Mouse (Mus musculus): ENCODE results near the gene Zbtb22.

Gene Zbtb22

DNA sequence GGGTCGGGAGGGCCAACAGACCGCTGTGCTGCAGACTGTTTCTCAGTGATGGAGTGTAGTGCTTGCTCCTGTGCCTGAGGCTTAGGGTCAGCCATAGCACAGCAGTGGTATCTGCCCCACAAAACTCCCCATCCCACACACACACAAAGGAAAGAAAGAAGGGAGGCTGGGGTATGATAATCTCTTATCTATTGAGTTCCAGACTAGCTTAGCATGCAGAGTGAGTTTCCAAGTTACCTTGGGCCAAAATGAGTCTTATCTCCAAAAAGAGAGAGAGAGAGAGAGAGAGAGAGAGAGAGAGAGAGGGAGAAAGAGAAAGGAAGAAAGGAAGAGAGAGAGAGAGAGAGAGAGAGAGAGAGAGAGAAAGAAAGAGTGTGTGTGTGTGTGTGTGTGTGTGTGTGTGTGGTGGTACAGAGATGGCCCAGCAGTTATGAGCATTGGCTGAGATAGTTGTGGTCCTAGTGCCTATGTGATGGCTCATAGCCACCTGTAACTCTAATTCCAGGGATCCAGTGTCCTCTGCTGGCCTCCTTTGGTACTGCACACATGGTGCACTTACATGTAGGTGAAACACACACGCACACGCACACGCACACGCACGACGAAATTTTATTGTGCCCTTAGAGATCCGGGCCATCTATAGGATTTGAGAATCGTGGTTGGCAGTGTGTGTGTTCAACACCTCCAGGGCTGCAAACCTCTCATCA is 9.0 kb downstream of the Zbtb22 start:
- peak; percentile 13 for DNase-seq (ENCODE audit: low spot score)

DNA sequence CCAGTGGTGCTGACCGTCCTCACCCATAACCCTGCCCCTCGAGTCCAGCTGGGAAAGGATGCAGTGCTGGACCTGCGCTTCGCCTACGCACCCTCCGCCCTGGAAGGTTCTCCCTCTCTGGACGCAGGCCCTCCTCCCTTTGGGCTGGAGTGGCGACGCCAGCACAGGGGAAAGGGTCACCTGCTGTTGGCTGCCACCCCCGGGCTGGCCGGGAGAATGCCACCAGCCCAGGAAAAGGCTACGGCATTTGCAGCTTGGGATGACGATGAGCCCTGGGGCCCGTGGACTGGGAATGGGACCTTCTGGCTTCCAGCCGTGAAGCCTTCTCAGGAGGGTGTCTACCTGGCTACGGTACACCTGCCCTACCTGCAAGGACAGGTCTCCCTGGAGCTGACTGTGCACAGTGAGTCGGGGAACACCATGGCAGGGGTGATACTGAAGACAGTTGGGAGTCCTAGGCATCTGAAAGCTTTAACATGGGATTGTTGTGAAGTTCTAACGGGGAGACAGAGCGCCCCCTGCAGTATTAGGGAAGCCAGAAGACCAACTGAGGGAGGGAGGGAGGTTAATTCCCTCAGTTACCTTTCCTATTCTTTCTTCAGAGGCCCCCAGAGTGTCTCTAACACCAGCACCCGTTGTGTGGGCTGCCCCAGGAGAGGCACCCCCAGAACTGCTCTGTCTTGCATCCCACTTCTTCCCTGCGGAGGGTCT is 9.9 kb downstream of the Zbtb22 start:
- DNase-seq (ENCODE audit: low spot score), result peak; percentile 8

DNA sequence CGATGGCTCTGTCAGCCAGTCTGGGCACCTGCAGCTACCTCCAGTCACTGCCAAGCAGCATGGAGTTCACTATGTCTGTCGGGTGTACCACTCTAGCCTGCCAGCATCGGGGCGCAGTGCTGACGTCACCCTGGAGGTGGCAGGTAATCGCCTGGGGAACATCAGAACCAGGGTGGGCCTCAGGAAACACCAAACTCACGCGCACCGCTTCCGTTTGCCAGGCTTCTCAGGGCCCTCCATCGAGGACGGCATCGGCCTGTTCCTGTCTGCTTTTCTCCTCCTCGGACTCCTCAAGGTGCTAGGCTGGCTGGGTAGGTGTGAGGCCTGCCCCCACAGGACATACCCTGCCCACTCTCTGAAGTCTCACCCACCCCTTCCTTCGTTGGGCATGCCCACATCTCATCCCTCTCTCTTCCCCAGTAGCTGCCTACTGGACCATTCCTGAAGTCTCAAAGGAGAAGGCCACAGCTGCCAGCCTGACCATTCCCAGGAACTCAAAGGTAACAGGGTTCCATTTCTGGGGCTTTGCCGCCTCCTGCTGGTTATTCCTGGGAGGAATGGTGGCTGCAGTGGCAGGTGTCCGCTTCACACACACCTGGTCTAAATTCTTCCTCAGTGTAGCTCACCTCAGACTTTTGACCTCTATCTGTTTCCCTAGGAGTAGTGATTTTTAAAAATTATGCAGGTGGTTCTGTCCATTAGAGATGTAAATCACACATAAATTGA is 10.7 kb downstream of the Zbtb22 start:
- DNase-seq (ENCODE audit: low spot score), result peak; percentile 29

DNA sequence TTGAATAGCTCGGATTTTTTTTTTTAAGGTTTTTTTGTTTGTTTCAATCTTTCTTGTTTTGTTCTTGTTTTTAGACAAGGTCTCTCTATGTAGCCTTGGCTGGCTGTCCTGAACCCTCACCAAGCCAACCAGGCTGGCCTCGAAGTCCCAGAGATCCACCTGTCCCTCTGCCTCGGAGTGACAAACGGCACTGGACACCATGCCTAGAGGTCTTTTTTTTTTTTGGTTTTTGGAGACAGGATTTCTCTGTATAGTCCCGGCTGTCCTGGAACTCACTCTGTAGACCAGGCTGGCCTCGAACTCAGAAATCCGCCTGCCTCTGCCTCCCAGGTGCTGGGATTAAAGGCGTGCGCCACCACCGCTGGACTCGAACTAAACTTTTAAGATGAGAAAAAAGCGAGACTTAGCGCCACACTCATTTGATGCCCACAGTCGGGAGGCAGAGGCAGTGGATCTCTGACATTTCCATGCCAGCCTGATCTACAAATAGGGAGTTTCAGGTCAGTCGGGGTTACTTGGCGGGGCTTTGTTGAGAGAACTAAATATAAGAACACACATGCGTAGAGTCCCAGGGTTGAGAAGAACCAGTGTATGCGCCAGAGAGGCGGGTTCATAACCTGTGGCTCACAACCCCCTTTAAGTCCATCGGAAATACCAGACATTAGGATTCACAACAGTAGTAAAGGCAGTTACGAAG is 12.7 kb downstream of the Zbtb22 start:
- DNase-seq (ENCODE audit: low spot score), result peak; percentile 3

DNA sequence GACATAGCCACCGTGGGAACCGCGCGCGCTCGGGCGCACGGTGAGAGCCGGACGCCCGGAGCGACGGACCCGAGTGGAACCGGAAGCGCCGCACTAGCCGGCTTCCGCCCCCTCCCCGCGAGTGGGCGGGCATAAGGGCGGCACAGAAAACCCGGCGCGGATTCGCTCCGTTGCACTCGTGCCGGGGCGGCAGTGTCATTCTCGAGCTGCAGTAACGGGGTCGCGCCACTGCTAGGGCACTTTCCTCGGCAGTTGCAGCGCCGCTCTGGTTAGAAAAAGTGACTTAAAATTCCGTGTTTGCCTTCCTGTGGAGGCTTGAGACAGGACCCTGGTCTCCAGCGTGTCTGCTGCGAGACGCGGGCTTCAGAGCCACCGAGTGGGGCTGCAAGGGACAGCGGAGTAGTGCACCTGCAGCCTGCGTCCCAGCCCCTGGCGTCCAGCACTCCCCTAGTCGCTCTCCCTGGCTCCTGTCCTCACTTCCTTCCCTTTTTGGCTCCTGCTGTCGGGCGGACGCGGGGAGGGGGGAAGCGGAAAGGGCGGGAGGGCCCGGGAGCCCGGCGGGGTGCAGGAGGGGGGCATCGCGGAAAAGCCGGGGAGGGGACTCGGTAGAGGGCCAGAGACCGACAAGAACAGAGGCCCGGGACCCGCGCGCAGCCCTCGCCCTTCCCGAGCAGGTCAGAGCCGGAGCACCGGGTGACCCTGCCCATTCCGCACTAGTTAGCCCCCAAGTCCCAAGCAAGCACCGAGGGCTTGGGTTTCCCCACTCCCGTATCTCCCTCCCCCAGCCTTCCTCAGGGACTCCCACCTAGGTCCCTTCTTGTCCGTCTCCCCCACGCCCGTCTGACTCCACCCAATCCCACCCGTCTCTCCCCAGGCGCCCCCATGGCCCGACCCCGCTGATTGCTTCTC is 13.9 kb downstream of the Zbtb22 start, which contains the start of gene Rgl2:
TSS of gene Rgl2 (plus strand) at position 173 of the 909 bp plus-strand sequence.
- peak; percentile 94 for DNase-seq (ENCODE audit: low spot score)

DNA sequence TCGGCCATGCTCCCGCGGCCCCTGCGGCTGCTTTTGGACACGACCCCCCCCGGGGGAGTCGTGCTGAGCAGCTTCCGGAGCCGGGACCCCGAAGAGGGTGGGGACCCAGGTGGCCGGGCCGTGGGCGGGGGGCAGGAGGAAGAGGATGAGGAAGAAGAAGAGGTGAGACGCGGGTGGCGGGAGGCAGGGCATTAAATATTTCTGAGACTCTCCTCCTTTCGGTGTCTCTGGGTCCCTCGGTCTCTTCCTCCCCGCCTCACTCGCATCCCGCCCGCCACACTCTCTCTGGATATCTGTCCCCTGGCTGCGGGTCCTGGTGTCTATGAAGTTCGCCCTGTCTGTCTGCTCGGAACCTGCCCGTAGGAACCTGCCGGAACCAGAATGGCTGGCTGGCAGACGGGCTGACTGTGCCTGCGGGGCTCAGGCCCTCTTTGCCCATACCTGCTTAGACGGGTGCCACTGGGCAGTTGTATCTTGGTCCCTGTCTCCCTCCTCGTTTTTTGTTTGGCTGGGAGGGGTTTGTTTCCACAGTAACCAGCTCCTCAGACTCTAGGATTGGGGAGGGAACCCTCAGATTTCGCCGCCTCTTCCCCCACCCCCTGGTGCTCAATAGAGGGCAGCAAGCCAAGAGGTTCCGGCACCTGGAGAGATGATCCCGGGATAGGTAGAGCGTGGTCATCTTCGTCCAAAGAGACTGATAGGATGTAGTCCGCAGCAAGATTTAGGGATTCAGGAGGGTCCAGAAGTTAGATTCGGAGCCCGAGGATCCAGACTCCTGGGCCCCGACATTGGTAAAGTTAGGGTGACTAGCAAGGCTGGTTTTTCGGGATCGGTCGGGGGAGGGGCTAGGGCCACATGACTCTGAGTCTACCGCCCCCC is 14.8 kb downstream of the Zbtb22 start:
- peak; percentile 56 for DNase-seq (ENCODE audit: low spot score)

DNA sequence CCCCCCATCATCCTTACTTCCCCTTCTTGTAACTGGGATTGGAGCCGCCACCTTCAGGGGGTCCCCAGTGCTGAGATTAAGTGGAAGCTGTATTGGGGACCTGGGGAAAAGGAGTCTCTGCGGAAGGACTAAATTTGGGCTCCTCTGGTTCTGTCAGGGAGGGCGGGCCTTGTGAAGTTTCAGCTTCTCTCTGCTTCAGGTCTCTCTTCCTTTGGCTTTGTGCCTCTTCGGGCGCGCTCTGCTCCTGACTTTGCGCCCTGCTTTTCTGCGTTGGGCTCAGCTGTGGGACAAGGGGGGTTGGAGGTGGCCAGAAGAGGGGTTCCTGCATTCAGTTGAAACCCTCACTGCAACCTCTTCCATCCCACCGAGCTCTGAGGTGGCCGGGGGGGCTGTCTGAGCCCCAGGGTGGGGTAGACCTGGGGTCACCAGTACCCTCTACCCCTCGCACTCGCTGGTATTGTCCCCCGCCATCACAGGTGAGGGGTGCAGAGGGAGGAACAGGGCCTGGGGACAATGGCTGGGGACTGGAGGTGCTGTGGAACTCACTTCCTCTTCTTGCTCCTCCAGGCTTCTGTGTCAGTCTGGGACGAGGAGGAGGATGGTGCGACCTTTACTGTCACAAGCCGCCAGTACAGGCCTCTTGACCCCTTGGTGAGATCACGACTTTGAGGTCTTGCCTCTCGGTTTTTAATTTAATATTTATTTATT is 15.6 kb downstream of the Zbtb22 start:
- no peak for DNase-seq (ENCODE audit: low spot score)

DNA sequence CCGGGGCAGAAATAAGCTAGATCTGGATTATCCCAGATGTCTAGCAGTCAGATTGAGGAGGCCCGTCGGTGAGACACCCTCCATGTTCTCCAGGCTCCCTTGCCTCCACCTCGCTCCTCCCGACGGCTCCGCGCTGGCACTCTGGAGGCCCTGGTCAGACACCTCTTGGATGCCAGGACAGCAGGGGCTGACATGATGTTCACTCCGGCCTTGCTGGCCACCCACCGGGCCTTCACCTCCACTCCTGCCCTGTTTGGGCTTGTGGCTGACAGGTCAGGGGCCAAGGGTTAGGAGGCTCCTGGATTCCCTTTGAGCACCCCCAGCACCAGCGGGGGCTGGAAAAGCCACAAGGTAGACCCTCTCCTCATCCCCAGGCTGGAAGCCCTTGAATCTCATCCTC is 16.2 kb downstream of the Zbtb22 start:
- DNase-seq (ENCODE audit: low spot score), result no peak

DNA sequence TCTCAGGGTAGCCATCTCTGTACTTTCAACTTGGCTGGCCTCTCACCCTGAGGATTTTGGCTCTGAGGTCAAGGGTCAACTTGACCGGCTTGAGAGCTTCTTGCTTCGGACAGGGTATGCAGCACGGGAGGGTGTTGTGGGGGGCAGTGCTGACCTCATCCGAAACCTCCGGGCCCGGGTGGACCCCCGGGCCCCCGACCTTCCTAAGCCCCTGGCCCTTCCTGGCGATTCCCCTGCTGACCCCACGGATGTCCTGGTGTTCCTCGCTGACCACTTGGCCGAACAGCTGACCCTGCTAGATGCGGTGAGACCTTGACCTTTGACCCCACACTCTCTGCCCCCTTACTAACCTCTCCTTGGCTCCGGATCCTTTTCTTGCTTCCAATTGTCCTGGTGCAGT is 16.7 kb downstream of the Zbtb22 start:
- no peak for DNase-seq (ENCODE audit: low spot score)

DNA sequence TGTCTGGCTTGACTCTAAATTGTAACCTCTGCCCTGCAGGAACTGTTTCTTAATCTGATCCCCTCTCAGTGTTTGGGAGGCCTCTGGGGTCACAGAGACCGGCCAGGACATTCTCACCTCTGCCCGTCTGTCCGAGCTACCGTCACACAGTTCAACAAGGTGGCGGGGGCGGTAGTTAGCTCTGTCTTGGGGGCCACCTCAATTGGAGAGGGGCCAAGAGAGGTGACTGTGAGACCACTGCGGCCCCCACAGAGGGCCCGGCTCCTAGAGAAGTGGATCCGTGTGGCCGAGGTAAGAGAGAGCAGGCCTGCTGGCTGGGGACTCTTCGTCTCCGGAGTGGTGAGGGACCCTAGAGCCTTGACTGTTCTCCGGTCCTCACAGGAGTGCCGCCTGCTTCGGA is 17.3 kb downstream of the Zbtb22 start:
- DNase-seq (ENCODE audit: low spot score), result no peak

DNA sequence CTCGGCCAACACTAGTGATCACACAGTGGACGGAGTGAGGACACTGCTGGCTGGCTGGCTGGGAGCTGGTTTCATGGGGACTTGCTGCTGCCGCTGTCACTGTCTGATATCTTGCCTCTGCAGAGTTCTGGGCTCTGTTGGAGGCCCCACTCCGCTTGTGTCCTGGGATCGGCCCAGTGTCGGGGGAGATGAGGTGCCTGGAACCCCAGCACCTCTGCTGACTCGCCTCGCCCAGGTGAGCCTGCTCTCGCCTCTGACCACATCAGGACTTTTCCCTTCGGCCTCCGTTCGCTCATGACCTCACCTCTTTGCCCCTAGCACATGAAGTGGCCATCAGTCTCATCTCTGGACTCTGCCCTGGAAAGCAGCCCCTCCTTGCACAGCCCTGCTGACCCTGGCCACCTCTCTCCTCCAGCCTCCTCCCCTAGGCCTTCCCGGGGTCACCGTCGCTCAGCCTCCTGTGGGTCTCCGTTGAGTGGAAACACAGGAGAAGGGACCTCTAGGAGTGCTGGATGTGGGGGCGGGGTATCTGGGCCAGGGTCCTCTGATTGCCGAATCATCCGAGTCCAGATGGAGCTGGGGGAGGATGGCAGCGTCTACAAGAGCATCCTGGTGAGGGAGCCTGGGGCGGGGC is 19.8 kb downstream of the Zbtb22 start:
- no peak for DNase-seq (ENCODE audit: low spot score)

DNA sequence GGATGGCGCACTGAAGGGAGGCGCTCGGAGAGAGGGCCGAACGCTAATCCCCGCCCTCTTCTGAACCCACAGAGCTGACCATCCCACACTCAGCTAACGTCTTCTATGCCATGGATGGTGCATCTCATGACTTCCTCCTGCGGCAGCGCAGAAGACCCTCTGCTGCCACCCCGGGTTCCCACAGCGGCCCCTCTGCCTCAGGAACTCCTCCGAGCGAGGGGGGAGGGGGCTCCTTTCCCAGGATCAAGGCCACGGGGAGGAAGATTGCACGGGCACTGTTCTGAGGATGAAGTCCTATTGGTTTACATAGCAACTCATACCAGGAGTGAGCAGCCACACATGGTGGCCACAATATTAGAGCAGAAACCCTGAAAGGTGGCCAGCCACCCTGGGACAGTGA is 21.3 kb downstream of the Zbtb22 start:
- no peak for DNase-seq (ENCODE audit: low spot score)

DNA sequence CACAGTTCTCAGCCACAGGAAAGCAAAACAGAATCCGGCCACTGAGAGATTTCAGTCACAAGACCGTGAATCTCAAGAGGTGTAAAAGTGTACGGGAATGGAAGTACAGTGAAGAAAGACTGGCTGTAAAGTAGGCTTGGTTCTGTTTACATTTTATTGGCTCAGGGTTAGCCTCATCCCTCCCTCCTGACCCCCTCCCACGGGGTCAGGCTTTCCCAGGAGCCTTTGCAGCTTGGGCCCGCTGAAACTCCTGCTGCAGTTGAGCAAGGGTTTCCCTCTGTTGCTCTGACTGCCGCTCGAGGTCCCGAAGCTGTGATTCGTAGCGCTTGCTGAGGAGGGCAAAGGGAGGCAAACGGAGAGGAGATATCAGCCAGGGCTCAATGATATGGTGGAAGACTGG is 23.1 kb downstream of the Zbtb22 start:
- DNase-seq (ENCODE audit: low spot score), result no peak

DNA sequence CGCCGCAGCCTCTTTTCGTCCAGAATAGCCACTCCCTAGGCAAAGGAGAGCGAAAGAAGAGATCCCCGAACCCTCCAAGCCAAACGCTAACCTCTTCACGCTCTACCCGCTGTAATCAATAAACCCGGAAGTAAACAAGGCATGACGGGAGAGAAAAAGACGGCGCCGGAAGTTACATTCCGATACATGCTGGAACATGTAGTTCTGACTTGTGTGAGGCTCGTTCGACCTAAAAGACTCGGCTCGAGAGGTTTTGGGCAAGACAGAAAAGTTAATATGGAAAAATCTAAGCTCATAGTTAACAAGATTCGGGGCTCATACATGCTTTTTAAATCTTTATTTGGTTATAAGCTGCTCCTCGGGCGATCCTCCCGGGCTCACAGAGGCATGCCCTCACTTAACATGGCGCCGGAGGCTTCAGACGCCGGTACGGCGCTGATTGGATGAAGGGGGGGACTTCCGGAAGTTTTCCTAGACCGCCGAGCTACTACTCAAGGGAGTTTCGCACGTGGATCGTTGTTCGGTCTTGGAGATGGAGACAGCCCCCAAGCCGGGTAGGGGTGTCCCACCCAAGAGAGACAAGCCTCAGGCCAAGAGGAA is 24.6 kb downstream of the Zbtb22 start, which contains the start of the genes Pfdn6 and Wdr46:
TSS of gene Pfdn6 (minus strand) at position 138 of the 600 bp plus-strand sequence.
TSS of gene Wdr46 (plus strand) at position 455 of the 600 bp plus-strand sequence.
- peak; percentile 83 for DNase-seq (ENCODE audit: low spot score)

DNA sequence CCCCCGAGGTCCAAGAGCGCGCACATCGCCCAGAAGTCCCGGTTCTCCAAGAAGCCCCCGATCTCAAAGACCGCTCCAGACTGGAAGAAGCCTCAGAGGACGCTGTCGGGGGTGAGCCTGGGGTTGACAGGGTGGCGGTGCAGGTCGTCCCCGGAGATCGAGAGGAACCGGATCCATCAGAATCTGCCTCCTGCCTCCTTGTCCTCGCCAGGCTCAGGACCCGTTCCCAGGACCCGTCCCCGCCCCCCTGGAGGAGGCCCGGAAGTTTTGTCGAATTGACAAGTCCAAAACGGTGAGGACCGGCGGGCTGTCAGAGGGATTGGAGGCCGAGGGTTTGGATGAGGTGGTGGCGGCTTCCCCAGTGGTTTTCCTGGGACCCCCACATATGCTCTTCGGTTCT is 25.3 kb downstream of the Zbtb22 start:
- DNase-seq (ENCODE audit: low spot score), result no peak

DNA sequence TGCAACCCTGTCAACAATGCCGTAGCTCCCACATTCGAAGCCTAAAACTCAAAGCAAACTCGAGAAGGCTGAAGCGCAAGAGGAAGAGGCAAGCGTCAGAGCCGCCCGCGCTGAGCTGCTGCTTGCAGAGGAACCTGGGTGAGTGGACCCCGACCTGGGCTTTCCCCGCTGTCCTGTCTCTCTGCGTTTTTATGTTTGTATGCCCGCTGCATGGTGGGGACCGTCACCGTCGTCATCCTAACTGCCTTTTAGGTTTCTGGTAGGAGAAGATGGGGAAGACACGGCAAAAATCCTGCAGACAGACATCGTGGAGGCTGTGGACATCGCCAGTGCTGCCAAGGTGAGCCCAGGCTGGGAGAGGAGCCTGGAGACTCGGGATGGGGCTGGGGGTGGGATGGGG is 25.7 kb downstream of the Zbtb22 start:
- DNase-seq (ENCODE audit: low spot score), result no peak

DNA sequence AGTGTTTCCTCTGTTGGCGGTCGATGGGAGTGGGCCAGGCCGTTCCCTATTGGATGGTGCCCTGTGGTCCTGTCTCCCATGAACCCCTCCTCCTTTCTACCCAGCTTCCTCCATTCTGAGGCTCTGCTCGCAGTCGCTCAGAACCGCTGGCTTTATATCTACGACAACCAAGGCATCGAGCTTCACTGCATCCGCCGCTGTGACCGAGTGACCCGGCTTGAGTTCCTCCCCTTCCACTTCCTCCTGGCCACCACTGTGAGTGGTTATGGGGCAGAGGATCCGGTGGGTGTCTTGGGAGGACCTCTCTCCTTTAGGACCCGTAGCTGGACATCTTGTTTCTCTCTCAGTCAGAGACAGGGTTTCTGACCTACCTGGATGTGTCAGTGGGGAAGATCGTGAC is 27.8 kb downstream of the Zbtb22 start:
- no peak for DNase-seq (ENCODE audit: low spot score)

DNA sequence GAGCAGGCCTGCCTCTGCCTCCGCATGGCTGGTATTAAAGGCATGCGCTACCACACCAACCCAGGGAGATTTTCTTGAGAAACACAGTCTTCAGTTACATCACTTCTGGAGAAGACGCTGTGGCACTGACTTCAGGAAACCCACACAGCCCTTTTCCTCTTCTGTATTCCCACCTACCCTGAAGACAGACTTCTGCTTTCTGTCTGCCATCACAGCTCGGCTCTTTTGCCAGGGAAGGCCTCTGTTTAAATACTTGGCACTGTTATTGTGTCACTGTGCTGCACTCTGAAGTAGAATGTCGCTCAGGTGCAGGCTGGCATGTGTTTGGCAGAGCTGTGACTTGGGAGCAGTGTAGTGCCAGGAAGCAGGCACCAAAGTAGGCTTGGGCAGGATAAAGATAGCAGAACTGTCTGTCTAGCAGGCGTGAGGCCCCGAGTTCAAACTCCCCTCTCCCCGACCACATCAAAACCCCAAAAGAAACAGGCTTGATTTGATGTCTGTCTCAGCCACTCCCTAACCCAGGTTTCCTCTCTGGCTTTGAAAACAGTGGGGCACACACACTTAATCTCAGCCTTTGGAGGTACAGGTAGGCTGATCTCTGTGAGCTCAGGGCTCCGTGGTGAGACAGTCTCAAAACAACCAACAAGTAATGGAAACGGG is 31.9 kb downstream of the Zbtb22 start:
- no peak for DNase-seq (ENCODE audit: low spot score)
